In the genomic region with DNA sequence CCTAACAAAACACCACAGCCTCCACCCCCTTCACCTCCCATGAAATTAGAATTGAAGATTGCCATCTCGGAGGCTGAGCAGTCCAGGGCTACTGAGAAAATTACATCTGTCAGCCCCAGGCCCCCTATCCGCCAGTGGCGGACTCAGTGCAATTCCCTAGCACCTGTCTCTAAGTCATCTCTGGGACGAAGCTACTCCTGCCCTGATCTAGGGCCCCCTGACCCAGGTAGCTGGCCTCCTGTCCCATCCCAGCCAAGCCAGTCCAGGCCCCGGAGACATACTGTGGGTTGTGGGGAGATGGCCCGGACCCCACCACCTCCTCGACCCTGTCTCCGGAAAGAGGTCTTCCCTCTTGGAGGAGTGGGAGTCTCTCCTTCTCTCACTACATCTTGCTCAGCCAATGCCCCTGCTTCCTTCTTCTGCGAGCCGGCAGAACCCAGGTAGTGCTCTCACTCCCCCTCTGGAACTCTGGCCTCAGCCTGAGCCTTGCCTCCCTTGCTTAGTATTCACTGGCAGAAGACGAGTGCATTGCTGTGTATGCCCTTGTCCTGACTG, we compare ENCODE assay signal across 24 mouse cellular contexts. TPM values are rescaled to one million over a fixed set of nuclear protein-coding genes. Genes with fewer than 3 reads are reported as not detected.
DNase-seq lines count a peak whose midpoint lies in the region; ATAC-seq and TF ChIP-seq lines count a peak whose summit lies in the region.
"Had no signal": no experiment of that assay in that cellular context is flagged by ENCODE, and none has a peak within 500 bp of the region (broad histone marks: within the 10 kb centered on the region; RNA-seq: fewer than 3 reads in every experiment).

No protein-coding gene starts in this region.

- H3K9me3 ChIP-seq in forebrain, embryonic 13.5 days (replicated peaks): no peaks in the 10 kb centered on the region
- H3K9me3 ChIP-seq in forebrain, embryonic 16.5 days (ENCODE audit: control insufficient read depth, low read length): no peaks in the 10 kb centered on the region
- H3K9me3 ChIP-seq in intestine, postnatal 0 days (ENCODE audit: control insufficient read depth): no peaks in the 10 kb centered on the region
- H3K9me3 ChIP-seq in intestine, embryonic 16.5 days (ENCODE audit: control insufficient read depth, low read length): no peaks in the 10 kb centered on the region
- H3K9me3 ChIP-seq: G1E; heart, embryonic 12.5 days; intestine, embryonic 15.5 days; liver, embryonic 13.5 days; midbrain, embryonic 15.5 days; stomach, embryonic 15.5 days had no signal

- peak overlapping the region; percentile 34; the same call in 1 of the 2 replicates for H3K9ac ChIP-seq in forebrain, embryonic 13.5 days
- no peak overlapping the region for H3K9ac ChIP-seq in forebrain, embryonic 16.5 days (replicated peaks; ENCODE audit: low read depth, low read length)
- H3K9ac ChIP-seq in intestine, postnatal 0 days (ENCODE audit: low read depth, low read length): no peak overlapping the region
- H3K9ac ChIP-seq in intestine, embryonic 16.5 days (ENCODE audit: low read depth, low read length): no peak overlapping the region
- H3K9ac ChIP-seq: heart, embryonic 12.5 days; intestine, embryonic 15.5 days; liver, embryonic 13.5 days; midbrain, embryonic 15.5 days; stomach, embryonic 15.5 days had no signal

- TF ChIP-seq POLR2A in cerebellum, adult 2 months (IDR thresholded peaks at IDR 0.05; ENCODE audit: borderline replicate concordance, insufficient read depth, low read length): no peak
- TF ChIP-seq POLR2A in testis, adult 2 months (IDR thresholded peaks at IDR 0.05; ENCODE audit: control insufficient read depth, low read depth, low read length): 0 out of 2 replicates have a peak, but pooled peaks have one; percentile 29

- DNase-seq in cerebellum, adult 11-12 months: peak; percentile 51
- DNase-seq in cerebellum, adult 2 months: no peak
- DNase-seq in testis, postnatal 14 days (ENCODE audit: low spot score): no peak
- DNase-seq: adrenal gland, postnatal 10 days; gastrocnemius, postnatal 14 days; heart, adult 18-20 months; heart, postnatal 4 days; liver, embryonic 13.5 days; lung, adult 2 months; lung, postnatal 14 days; right cerebral cortex, postnatal 25 days; thymus, adult 18-20 months; thymus, postnatal 36 days had no signal

- no peak overlapping the region; the same call in 1 of the 2 replicates for H3K4me2 ChIP-seq in forebrain, embryonic 13.5 days
- H3K4me2 ChIP-seq in forebrain, embryonic 16.5 days (ENCODE audit: low read length): no peak overlapping the region
- no peak overlapping the region for H3K4me2 ChIP-seq in intestine, postnatal 0 days (replicated peaks; ENCODE audit: low read depth)
- no peak overlapping the region for H3K4me2 ChIP-seq in intestine, embryonic 16.5 days (ENCODE audit: low read depth, low read length)
- H3K4me2 ChIP-seq: heart, embryonic 12.5 days; intestine, embryonic 15.5 days; midbrain, embryonic 15.5 days; stomach, embryonic 15.5 days had no signal

- no peaks in the 10 kb centered on the region for H3K27me3 ChIP-seq in cerebellum, adult 2 months (ENCODE audit: control insufficient read depth, insufficient read depth, low read length)
- H3K27me3 ChIP-seq in forebrain, embryonic 13.5 days: no peaks in the 10 kb centered on the region
- H3K27me3 ChIP-seq in forebrain, embryonic 16.5 days (replicated peaks; ENCODE audit: control insufficient read depth, insufficient read depth, low read length): no peaks in the 10 kb centered on the region
- H3K27me3 ChIP-seq in intestine, postnatal 0 days (replicated peaks; ENCODE audit: control insufficient read depth, insufficient read depth, low read length): no peaks in the 10 kb centered on the region
- H3K27me3 ChIP-seq in intestine, embryonic 16.5 days (replicated peaks; ENCODE audit: control insufficient read depth, insufficient read depth, low read length): no peaks in the 10 kb centered on the region
- no peaks in the 10 kb centered on the region for H3K27me3 ChIP-seq in testis, adult 2 months (ENCODE audit: control insufficient read depth, insufficient read depth, low read length)
- H3K27me3 ChIP-seq: heart, embryonic 12.5 days; intestine, embryonic 15.5 days; liver, embryonic 13.5 days; midbrain, embryonic 15.5 days; stomach, embryonic 15.5 days had no signal

- H3K27ac ChIP-seq in cerebellum, adult 2 months (ENCODE audit: insufficient read depth, low read length): no peak overlapping the region
- H3K27ac ChIP-seq in forebrain, embryonic 13.5 days: no peak overlapping the region
- H3K27ac ChIP-seq in forebrain, embryonic 16.5 days (ENCODE audit: low read length): no peak overlapping the region
- H3K27ac ChIP-seq in intestine, postnatal 0 days (ENCODE audit: low read depth, low read length): peak overlapping the region; percentile 41; the same call in 1 of the 2 replicates
- H3K27ac ChIP-seq in intestine, embryonic 16.5 days (ENCODE audit: low read length): no peak overlapping the region
- no peak overlapping the region for H3K27ac ChIP-seq in testis, adult 2 months (ENCODE audit: control insufficient read depth, insufficient read depth, low read depth, low read length)
- H3K27ac ChIP-seq: hindbrain, postnatal 0 days; intestine, embryonic 15.5 days; liver, embryonic 13.5 days; midbrain, embryonic 15.5 days; stomach, embryonic 15.5 days had no signal

- no peak for TF ChIP-seq CTCF in cerebellum, adult 2 months (IDR thresholded peaks at IDR 0.05; ENCODE audit: borderline replicate concordance, insufficient read depth, low read depth, low read length)
- no peak for TF ChIP-seq CTCF in intestine, postnatal 0 days (IDR thresholded peaks at IDR 0.05; ENCODE audit: low read depth)
- TF ChIP-seq CTCF in testis, adult 2 months (IDR thresholded peaks at IDR 0.05; ENCODE audit: control insufficient read depth, insufficient read depth, insufficient replicate concordance, low read depth, low read length): no peak

- ATAC-seq in forebrain, embryonic 13.5 days: no peak
- ATAC-seq in forebrain, embryonic 16.5 days: no peak
- no peak for ATAC-seq in intestine, postnatal 0 days
- no peak for ATAC-seq in intestine, embryonic 16.5 days
- ATAC-seq: hindbrain, postnatal 0 days; intestine, embryonic 15.5 days; midbrain, embryonic 15.5 days had no signal

- no peak overlapping the region for H3K4me3 ChIP-seq in cerebellum, adult 2 months (replicated peaks; ENCODE audit: insufficient read depth, low read depth, low read length)
- H3K4me3 ChIP-seq in forebrain, embryonic 13.5 days: no peak overlapping the region
- no peak overlapping the region for H3K4me3 ChIP-seq in forebrain, embryonic 16.5 days (replicated peaks; ENCODE audit: low read length)
- H3K4me3 ChIP-seq in intestine, postnatal 0 days (ENCODE audit: low read depth, low read length): no peak overlapping the region
- no peak overlapping the region for H3K4me3 ChIP-seq in intestine, embryonic 16.5 days (ENCODE audit: low read length)
- H3K4me3 ChIP-seq in testis, adult 2 months (ENCODE audit: control insufficient read depth, low read depth, low read length): peak overlapping the region; percentile 69
- H3K4me3 ChIP-seq: heart, embryonic 12.5 days; intestine, embryonic 15.5 days; liver, embryonic 13.5 days; midbrain, embryonic 15.5 days; stomach, embryonic 15.5 days had no signal

- H3K36me3 ChIP-seq in forebrain, embryonic 13.5 days (ENCODE audit: poor library complexity, severe bottlenecking): peaks cover 36% of the 10 kb centered on the region
- H3K36me3 ChIP-seq in forebrain, embryonic 16.5 days (ENCODE audit: control insufficient read depth, insufficient read depth): peaks cover 19% of the 10 kb centered on the region
- peaks cover 28% of the 10 kb centered on the region for H3K36me3 ChIP-seq in intestine, postnatal 0 days (ENCODE audit: control insufficient read depth, insufficient read depth)
- peaks cover 24% of the 10 kb centered on the region for H3K36me3 ChIP-seq in intestine, embryonic 16.5 days (ENCODE audit: control insufficient read depth, insufficient read depth, low read length)
- H3K36me3 ChIP-seq in testis, adult 2 months (ENCODE audit: control insufficient read depth, insufficient read depth, low read length): peaks cover 3% of the 10 kb centered on the region

- WGBS in cerebellum, adult 2 months: 91% methylated on average over 11 of the region's 11 CpGs
- 91% methylated on average over 11 of the region's 11 CpGs for WGBS in forebrain, embryonic 13.5 days
- WGBS in forebrain, embryonic 16.5 days: 94% methylated on average over 11 of the region's 11 CpGs
- 94% methylated on average over 11 of the region's 11 CpGs for WGBS in intestine, postnatal 0 days
- 92% methylated on average over 11 of the region's 11 CpGs for WGBS in intestine, embryonic 16.5 days

- peaks cover 3% of the 10 kb centered on the region; the same call in 1 of the 2 replicates for H3K4me1 ChIP-seq in cerebellum, adult 2 months (ENCODE audit: control insufficient read depth, insufficient read depth, low read length)
- H3K4me1 ChIP-seq in forebrain, embryonic 13.5 days: peaks cover 34% of the 10 kb centered on the region
- peaks cover 25% of the 10 kb centered on the region for H3K4me1 ChIP-seq in forebrain, embryonic 16.5 days (replicated peaks; ENCODE audit: control insufficient read depth, insufficient read depth, low read length)
- H3K4me1 ChIP-seq in intestine, postnatal 0 days (replicated peaks; ENCODE audit: control insufficient read depth, insufficient read depth, low read length): no peaks in the 10 kb centered on the region; the same call in 1 of the 2 replicates
- H3K4me1 ChIP-seq in intestine, embryonic 16.5 days (ENCODE audit: control insufficient read depth, insufficient read depth, low read length): peaks cover 17% of the 10 kb centered on the region
- H3K4me1 ChIP-seq in testis, adult 2 months (ENCODE audit: control insufficient read depth, insufficient read depth, low read length): peaks cover 9% of the 10 kb centered on the region

RNA-seq across cellular contexts. Expression of gene Fbrs, which starts 3.7 kb away (rescaled TPM):
- 35.5 and 37.2 TPM in 2 replicates for polyA plus RNA-seq in cerebellum, adult 2 months (2012; rRNA removed)
- polyA plus RNA-seq in forebrain, embryonic 13.5 days (2015; fragmentation: Nextera tagmentation; extraction: Ambion mirVana): 11.2 and 11.9 TPM in 2 replicates
- polyA plus RNA-seq in forebrain, embryonic 16.5 days (2015; fragmentation: Nextera tagmentation; extraction: Ambion mirVana): 10.2 and 11.8 TPM in 2 replicates
- polyA plus RNA-seq in intestine, postnatal 0 days (2015; fragmentation: Nextera tagmentation; extraction: Ambion mirVana): 8.1 and 9.4 TPM in 2 replicates
- polyA plus RNA-seq in intestine, embryonic 16.5 days (2015; fragmentation: Nextera tagmentation; extraction: Ambion mirVana): 8.0 and 8.9 TPM in 2 replicates
- 42.8 and 44.8 TPM in 2 replicates for polyA plus RNA-seq in testis, adult 2 months (2012; rRNA removed)

RNA-seq across cellular contexts. Expression of gene Prr14, which starts 15.9 kb away (rescaled TPM):
- 57.9 and 66.1 TPM in 2 replicates for polyA plus RNA-seq in cerebellum, adult 2 months (2012; rRNA removed)
- 49.6 and 51.0 TPM in 2 replicates for polyA plus RNA-seq in forebrain, embryonic 13.5 days (2015; fragmentation: Nextera tagmentation; extraction: Ambion mirVana)
- polyA plus RNA-seq in forebrain, embryonic 16.5 days (2015; fragmentation: Nextera tagmentation; extraction: Ambion mirVana): 42.8 and 45.3 TPM in 2 replicates
- 31.5 and 33.9 TPM in 2 replicates for polyA plus RNA-seq in intestine, postnatal 0 days (2015; fragmentation: Nextera tagmentation; extraction: Ambion mirVana)
- 36.2 and 39.8 TPM in 2 replicates for polyA plus RNA-seq in intestine, embryonic 16.5 days (2015; fragmentation: Nextera tagmentation; extraction: Ambion mirVana)
- polyA plus RNA-seq in testis, adult 2 months (2012; rRNA removed): 55.4 and 58.4 TPM in 2 replicates

RNA-seq across cellular contexts. Expression of gene Zfp689, which starts 26.3 kb away (rescaled TPM):
- 6.8 and 6.9 TPM in 2 replicates for polyA plus RNA-seq in cerebellum, adult 2 months (2012; rRNA removed)
- polyA plus RNA-seq in forebrain, embryonic 13.5 days (2015; fragmentation: Nextera tagmentation; extraction: Ambion mirVana): 16.6 and 17.4 TPM in 2 replicates
- polyA plus RNA-seq in forebrain, embryonic 16.5 days (2015; fragmentation: Nextera tagmentation; extraction: Ambion mirVana): 14.6 and 17.7 TPM in 2 replicates
- polyA plus RNA-seq in intestine, postnatal 0 days (2015; fragmentation: Nextera tagmentation; extraction: Ambion mirVana): 2.2 and 2.6 TPM in 2 replicates
- 4.5 and 5.9 TPM in 2 replicates for polyA plus RNA-seq in intestine, embryonic 16.5 days (2015; fragmentation: Nextera tagmentation; extraction: Ambion mirVana)
- 11.2 and 12.7 TPM in 2 replicates for polyA plus RNA-seq in testis, adult 2 months (2012; rRNA removed)

RNA-seq across cellular contexts. Expression of gene Srcap, which starts 36.5 kb away (rescaled TPM):
- polyA plus RNA-seq in cerebellum, adult 2 months (2012; rRNA removed): 32.2 and 36.2 TPM in 2 replicates
- polyA plus RNA-seq in forebrain, embryonic 13.5 days (2015; fragmentation: Nextera tagmentation; extraction: Ambion mirVana): 50.3 and 55.2 TPM in 2 replicates
- 46.3 and 51.5 TPM in 2 replicates for polyA plus RNA-seq in forebrain, embryonic 16.5 days (2015; fragmentation: Nextera tagmentation; extraction: Ambion mirVana)
- 12.3 and 12.5 TPM in 2 replicates for polyA plus RNA-seq in intestine, postnatal 0 days (2015; fragmentation: Nextera tagmentation; extraction: Ambion mirVana)
- polyA plus RNA-seq in intestine, embryonic 16.5 days (2015; fragmentation: Nextera tagmentation; extraction: Ambion mirVana): 18.4 and 18.6 TPM in 2 replicates
- 13.7 and 20.0 TPM in 2 replicates for polyA plus RNA-seq in testis, adult 2 months (2012; rRNA removed)

RNA-seq across cellular contexts. Expression of gene Gm42715, which starts 44.1 kb away (rescaled TPM):
- 18.6 and 19.5 TPM in 2 replicates for polyA plus RNA-seq in cerebellum, adult 2 months (2012; rRNA removed)
- polyA plus RNA-seq in forebrain, embryonic 13.5 days (2015; fragmentation: Nextera tagmentation; extraction: Ambion mirVana): 19.5 and 21.2 TPM in 2 replicates
- polyA plus RNA-seq in forebrain, embryonic 16.5 days (2015; fragmentation: Nextera tagmentation; extraction: Ambion mirVana): 16.3 and 18.8 TPM in 2 replicates
- 5.0 and 6.6 TPM in 2 replicates for polyA plus RNA-seq in intestine, postnatal 0 days (2015; fragmentation: Nextera tagmentation; extraction: Ambion mirVana)
- 10.8 and 11.3 TPM in 2 replicates for polyA plus RNA-seq in intestine, embryonic 16.5 days (2015; fragmentation: Nextera tagmentation; extraction: Ambion mirVana)
- polyA plus RNA-seq in testis, adult 2 months (2012; rRNA removed): 6.1 and 6.6 TPM in 2 replicates
